Mouse (Mus musculus): ENCODE results near the gene Slc17a8. TPM values are rescaled to one million over a fixed set of nuclear protein-coding genes. Genes with fewer than 3 reads are reported as not detected.

Gene Slc17a8
- polyA plus RNA-seq, 1 experiment from 2014 or later: 2.6 TPM

Other genes with a start within 250 kb of the Slc17a8 start
- 9.6 and 10.8 TPM in 2 replicates for gene Gas2l3, start 177.3 kb downstream of the Slc17a8 start, polyA plus RNA-seq (2016; fragmentation: Nextera tagmentation; extraction: Ambion mirVana)
- gene Nr1h4, start 87.7 kb downstream of the Slc17a8 start, polyA plus RNA-seq (2016; fragmentation: Nextera tagmentation; extraction: Ambion mirVana): not detected in 2 replicates
- 11.8 and 15.7 TPM in 2 replicates for gene Scyl2, start 65.0 kb upstream of the Slc17a8 start, polyA plus RNA-seq (2016; fragmentation: Nextera tagmentation; extraction: Ambion mirVana)
- 42.5 and 51.2 TPM in 2 replicates for gene Actr6, start 111.0 kb upstream of the Slc17a8 start, polyA plus RNA-seq (2016; fragmentation: Nextera tagmentation; extraction: Ambion mirVana)
- 32.7 and 34.3 TPM in 2 replicates for gene Uhrf1bp1l, start 123.7 kb upstream of the Slc17a8 start, polyA plus RNA-seq (2016; fragmentation: Nextera tagmentation; extraction: Ambion mirVana)

Data from hindbrain, embryonic 12.5 days (tissue).